Mouse (Mus musculus): Measurements from ENCODE around the gene Chek2.

DNA sequence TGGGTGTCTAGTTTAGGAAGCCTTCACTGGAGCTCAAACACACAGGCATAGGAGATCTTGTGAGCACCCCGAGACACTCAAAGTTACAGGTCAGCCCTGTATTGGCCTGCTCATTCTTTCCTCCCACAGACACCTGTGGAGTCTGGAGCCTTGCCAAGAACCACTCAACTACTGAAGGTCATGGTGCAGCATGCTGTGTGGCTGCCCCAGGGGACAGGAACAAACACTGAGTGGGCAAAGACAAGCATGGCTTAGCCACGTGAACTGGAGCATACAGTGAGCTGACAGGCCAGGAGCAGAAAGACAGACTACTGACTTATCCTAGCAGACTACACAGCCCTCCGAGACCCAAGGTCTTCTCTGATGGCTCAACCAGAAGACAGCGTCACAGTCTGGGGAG is 42.1 kb upstream of the Chek2 start:
- no peak for TF ChIP-seq EP300 (IDR thresholded peaks at IDR 0.05; ENCODE audit: low read depth in 1 of 2, low read length in 2 of 2)
- TF ChIP-seq MYC (IDR thresholded peaks at IDR 0.05; ENCODE audit: low read depth, low read length) = no peak
- no peak for TF ChIP-seq ETS1 (IDR thresholded peaks at IDR 0.05; ENCODE audit: low read depth, low read length)
- no peak for TF ChIP-seq MEF2A (IDR thresholded peaks at IDR 0.05; ENCODE audit: extremely low read depth, insufficient replicate concordance, low read depth, low read length, poor library complexity, severe bottlenecking)
- TF ChIP-seq CTCF (IDR thresholded peaks at IDR 0.05 in 2 of 3, conservative IDR thresholded peaks at IDR 0.05 in 1 of 3; ENCODE audit: control insufficient read depth in 1 of 3, insufficient read depth in 1 of 3, low read depth in 2 of 3, low read length in 3 of 3, poor library complexity in 1 of 3, severe bottlenecking in 1 of 3) = no peak
- TF ChIP-seq GATA1 (IDR thresholded peaks at IDR 0.05; ENCODE audit: low read depth, low read length) = no peak
- TF ChIP-seq USF1 (IDR thresholded peaks at IDR 0.05; ENCODE audit: low read depth, low read length) = no peak
- no peak for TF ChIP-seq POLR2A (IDR thresholded peaks at IDR 0.05; ENCODE audit: control insufficient read depth in 1 of 2, insufficient read depth in 1 of 2, low read depth in 1 of 2, low read length in 2 of 2, poor library complexity in 1 of 2)
- TF ChIP-seq SMC3 (IDR thresholded peaks at IDR 0.05; ENCODE audit: low read depth, low read length) = no peak
- TF ChIP-seq MXI1 (IDR thresholded peaks at IDR 0.05; ENCODE audit: low read depth, low read length) = no peak
- TF ChIP-seq ZC3H11A (IDR thresholded peaks at IDR 0.05; ENCODE audit: low read depth, low read length) = no peak
